Mouse (Mus musculus): ENCODE results near the gene Msx3.

Gene Msx3

DNA sequence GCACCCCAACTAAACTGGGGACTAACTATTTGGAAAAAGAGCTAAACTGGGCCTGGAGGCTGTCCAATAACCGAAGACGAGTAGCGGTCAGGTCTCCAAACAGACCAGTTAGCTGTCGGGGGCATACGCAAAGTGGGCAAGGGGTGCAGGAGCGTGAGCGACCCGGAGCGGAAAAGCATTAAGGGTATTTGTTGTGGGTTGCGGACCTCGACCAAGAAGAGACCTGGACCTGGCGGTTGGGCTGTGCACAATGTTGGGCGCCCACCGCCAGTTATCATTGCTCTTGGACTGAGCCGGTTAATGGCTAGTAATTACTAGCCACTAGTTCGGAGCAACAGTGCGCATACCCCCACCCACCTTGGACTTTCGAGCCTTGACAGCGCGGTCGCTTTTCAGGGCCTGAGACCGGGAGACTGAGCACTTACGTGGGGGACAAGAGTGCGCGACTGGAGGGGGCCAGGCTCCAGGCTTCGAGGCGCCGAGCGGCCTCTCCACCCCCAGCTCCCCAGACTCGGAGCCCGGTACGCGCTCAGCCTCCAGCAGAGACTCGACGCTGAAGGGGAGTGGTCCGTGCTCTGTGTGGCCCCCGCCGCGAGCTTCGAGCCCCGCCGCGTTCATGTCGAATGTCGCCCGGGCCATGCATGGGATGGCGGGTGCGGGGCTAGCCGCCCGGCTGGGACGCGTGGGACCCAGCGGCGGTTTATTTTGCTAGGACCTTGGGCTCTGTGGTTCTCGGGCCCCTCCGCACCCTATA is at the start of gene Msx3:
Msx3 (minus strand) TSS at position 729 of the 754 bp plus-strand sequence.
- in situ Hi-C loops (cut with MboI; ENCODE audit: low sequenced_read_pairs) = no loop called here

GRCm38 (mm10) chr7:140098466-140098865 is 49.6 kb upstream of the Msx3 start:
- in situ Hi-C loops (cut with MboI; ENCODE audit: low sequenced_read_pairs) = no loop called here

DNA sequence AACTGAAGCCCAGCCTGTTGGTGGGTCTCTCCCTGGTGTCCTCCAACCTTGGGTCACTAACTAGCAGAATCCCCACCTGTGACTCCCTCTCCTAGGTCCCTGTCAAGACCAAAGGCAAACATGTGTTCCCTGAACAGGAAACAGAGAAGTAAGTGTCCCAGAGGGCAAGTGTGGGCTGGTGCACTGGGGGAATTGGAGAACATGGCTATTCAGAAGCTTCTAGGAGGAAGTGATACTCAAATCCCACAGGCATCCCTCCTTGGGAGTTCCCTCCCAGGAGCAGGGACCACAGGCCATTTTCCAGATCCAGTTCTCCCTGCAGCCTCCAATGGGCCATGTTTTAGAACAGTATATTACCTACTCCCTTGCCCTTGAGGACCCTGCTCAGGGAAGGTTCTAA is 47.2 kb upstream of the Msx3 start:
- in situ Hi-C loops (cut with MboI; ENCODE audit: low sequenced_read_pairs) = no loop called here

DNA sequence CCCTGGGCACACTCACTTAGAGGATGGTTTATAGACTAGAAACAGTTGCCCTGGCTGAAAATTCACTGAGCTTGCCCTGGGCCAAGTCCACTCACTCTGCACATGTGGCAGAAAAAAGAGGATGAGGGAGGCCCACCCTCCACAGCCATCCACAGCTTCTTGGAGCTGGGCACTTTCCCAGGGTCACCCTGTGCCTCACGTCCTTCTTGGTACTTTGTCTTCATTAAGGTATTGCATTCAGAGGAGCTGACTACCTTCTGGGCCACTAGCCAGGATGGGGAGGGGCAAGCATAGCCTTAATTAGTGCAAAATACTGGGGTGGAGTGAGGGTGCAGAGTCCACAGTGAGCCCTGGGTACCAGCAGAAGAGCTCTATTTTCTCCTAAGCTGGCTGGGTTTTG is 46.7 kb upstream of the Msx3 start:
- in situ Hi-C loops (cut with MboI; ENCODE audit: low sequenced_read_pairs) = no loop called here

DNA sequence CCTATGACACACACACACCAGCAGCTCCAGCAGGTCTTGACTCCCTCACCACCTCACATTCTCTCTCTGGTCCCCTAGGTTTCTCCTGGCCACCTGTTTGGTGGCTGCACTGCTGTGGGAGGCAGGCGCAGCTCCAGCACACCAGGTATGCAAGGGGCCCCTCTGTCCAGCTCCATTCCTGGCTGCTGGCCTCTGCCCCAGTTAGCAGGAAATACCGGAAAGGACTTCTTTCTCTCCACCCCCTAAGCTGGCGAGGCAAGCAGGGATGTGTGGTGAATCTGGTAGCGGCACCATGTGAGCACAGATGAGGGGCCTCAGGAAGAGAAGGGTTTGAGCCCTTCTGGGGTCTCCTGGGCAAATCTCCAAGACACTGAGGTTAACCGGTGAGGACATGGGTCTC is 46.1 kb upstream of the Msx3 start:
- in situ Hi-C loops (cut with MboI; ENCODE audit: low sequenced_read_pairs) = no loop called here

DNA sequence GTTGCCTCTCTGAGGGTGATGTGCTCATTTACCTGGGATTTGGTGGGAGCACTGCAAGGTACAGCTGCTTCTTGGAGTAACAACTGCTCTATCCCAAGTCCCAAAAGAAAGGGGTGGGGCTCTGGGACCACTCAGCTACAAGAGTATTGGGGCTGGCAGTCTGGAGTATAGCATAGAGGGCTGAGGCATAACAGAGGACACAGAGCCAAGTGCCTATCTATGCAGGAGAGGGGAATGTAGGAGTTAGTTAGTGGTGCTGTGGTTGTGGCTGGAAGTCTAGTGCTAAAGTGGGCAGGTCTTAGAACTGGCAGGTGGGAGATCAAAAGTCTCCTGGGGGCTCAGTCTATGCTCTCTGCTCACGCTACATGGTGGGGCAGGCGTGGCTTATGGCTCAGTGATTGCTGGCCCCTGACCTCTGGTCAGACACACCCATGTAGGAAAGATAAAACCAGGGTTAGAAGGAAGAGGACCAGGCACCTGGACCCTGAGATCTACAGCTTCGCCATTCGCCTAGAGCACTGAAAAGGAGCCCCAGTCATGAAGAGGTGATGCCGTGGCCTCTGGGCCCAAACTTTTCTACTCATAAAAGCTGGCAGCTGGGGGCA is 44.1 kb upstream of the Msx3 start, which contains the start of gene Prap1:
Prap1 (plus strand) TSS at position 472 of the 605 bp plus-strand sequence.
- in situ Hi-C loops (cut with MboI; ENCODE audit: low sequenced_read_pairs) = no loop called here

- in situ Hi-C loops (cut with MboI; ENCODE audit: low sequenced_read_pairs) = no loop called here
Measured at GRCm38 (mm10) chr7:140090601-140091000, 41.7 kb upstream of the Msx3 start.

DNA sequence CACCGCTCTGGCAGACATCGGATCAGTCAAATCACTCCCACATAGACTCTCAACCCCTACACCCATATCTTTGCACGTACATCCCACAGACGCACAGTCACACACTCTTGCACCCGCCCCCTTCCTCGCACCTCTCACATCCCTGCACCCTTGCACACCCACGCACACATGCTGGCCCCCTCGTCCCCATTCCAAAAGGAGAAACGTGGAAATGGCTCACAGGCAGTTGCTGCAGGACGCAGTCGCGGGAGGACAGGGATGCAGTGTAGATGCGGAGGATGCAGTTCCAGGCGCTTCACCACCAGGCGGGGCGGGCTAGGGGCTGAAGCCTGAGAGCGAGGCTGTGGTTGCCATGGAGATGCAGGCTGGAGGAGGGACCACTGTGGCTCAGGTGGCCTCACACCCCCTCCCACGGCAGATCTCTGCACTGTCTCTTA is 33.4 kb upstream of the Msx3 start, which contains the start of gene Caly:
Caly (minus strand) TSS at position 307 of the 437 bp plus-strand sequence.
- in situ Hi-C loops (cut with MboI; ENCODE audit: low sequenced_read_pairs) = loop anchor here (5.0 kb wide), 1 partner anchor 60 kb away; no protein-coding TSS in a partner anchor

DNA sequence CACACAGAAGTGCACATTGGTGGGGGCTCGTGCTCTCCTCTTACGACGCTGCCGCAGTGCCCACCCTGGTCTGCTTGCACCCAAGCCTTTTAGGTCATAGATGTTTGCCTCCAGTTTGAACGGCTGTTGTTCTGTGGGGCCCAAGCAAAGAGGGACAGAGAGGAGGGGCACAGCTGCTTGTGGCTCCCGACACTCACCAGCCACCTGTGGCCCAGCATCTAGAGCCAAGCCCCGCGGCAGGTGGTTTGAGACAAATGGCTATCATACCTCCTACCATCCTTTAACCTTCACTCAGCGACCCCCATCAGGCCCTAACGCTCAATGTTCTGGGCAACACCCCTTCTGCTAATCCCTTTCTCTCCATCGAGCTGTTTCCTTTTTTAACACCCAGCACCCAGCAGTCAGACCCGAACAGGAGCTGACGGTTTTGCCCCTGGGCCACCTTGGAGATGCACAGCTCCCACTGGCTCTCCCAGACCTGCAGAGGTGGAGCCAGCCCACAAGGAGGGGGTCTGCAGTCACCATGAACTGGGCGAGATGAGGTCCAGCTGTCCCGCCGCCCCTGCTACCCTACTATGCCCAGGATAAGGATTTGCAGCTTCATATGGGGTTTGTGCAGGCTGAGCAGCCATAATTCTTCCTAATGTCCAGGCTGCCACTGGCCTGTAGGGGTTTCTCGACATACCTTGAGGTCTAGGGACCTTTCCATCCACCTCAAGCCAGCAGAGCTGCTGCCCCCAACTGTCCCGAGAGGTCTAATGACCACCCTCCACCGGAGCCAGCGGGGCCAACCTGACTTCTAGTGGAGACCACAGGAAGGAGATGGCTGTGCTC is 32.7 kb upstream of the Msx3 start:
- in situ Hi-C loops (cut with MboI; ENCODE audit: low sequenced_read_pairs) = loop anchor here (5.0 kb wide), 1 partner anchor 61 kb away; no protein-coding TSS in a partner anchor

DNA sequence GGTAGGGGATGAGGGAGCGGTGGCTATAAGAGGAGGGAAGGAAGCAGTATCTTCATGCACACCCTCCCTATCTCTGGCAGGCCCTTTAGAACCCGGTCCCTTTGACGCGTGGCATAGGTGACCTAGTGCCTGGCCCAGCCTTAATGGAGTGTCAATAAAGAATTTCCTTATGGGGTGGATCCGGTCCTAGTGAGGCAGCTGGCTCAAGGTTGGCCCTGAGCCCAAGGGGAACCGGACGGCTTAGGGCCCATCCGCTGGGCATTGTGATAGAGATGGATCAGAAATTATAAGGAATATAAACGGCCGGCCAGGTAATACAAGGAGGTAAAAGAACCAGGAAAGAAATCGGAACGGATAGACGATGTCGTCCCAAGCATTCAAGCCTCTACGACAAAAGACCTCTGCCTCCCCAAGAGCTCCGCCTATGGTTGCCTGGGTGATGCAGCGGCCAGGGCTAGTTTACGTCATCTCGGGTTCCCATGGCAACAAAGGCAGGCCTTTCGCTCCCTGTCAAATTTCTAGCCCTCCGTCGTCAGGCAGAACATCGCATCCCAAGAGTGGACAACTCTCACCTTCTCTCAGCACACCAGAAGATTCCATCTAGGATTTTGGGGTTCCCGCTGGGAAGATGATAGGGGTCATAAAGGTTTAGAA is 31.7 kb upstream of the Msx3 start:
- in situ Hi-C loops (cut with MboI; ENCODE audit: low sequenced_read_pairs) = loop anchor here (5.0 kb wide), 1 partner anchor 62 kb away; no protein-coding TSS in a partner anchor

GRCm38 (mm10) chr7:140078711-140079110 is 29.8 kb upstream of the Msx3 start:
- in situ Hi-C loops (cut with MboI; ENCODE audit: low sequenced_read_pairs) = no loop called here

GRCm38 (mm10) chr7:140077698-140078097 is 28.8 kb upstream of the Msx3 start:
- in situ Hi-C loops (cut with MboI; ENCODE audit: low sequenced_read_pairs) = no loop called here

- in situ Hi-C loops (cut with MboI; ENCODE audit: low sequenced_read_pairs) = no loop called here
Measured at GRCm38 (mm10) chr7:140070042-140070711, 21.3 kb upstream of the Msx3 start.

GRCm38 (mm10) chr7:140067397-140067796 is 18.5 kb upstream of the Msx3 start:
- in situ Hi-C loops (cut with MboI; ENCODE audit: low sequenced_read_pairs) = loop anchor here (10.0 kb wide), 1 partner anchor 163 kb away; no protein-coding TSS in a partner anchor

GRCm38 (mm10) chr7:140063092-140063491 is 14.2 kb upstream of the Msx3 start:
- in situ Hi-C loops (cut with MboI; ENCODE audit: low sequenced_read_pairs) = loop anchor here (10.0 kb wide), 1 partner anchor 158 kb away; no protein-coding TSS in a partner anchor

GRCm38 (mm10) chr7:140062307-140062706 is 13.4 kb upstream of the Msx3 start:
- in situ Hi-C loops (cut with MboI; ENCODE audit: low sequenced_read_pairs) = loop anchor here (10.0 kb wide), 1 partner anchor 158 kb away; no protein-coding TSS in a partner anchor

DNA sequence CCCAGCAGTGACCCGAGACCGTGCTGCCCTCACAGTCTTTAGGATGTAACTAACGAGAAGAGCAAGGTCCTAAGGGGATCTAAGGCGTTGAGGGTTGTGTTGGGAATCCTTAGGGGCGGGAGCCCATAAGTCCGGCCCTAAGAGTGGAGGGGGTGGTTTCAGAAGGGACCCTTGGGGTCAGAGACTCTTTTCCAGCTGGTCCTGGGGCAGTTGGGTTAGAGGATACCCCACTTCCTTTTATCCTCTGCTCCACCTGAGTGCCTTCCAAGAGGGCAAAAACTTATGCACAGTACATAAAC is 12.9 kb upstream of the Msx3 start:
- in situ Hi-C loops (cut with MboI; ENCODE audit: low sequenced_read_pairs) = loop anchor here (10.0 kb wide), 1 partner anchor 157 kb away; no protein-coding TSS in a partner anchor

DNA sequence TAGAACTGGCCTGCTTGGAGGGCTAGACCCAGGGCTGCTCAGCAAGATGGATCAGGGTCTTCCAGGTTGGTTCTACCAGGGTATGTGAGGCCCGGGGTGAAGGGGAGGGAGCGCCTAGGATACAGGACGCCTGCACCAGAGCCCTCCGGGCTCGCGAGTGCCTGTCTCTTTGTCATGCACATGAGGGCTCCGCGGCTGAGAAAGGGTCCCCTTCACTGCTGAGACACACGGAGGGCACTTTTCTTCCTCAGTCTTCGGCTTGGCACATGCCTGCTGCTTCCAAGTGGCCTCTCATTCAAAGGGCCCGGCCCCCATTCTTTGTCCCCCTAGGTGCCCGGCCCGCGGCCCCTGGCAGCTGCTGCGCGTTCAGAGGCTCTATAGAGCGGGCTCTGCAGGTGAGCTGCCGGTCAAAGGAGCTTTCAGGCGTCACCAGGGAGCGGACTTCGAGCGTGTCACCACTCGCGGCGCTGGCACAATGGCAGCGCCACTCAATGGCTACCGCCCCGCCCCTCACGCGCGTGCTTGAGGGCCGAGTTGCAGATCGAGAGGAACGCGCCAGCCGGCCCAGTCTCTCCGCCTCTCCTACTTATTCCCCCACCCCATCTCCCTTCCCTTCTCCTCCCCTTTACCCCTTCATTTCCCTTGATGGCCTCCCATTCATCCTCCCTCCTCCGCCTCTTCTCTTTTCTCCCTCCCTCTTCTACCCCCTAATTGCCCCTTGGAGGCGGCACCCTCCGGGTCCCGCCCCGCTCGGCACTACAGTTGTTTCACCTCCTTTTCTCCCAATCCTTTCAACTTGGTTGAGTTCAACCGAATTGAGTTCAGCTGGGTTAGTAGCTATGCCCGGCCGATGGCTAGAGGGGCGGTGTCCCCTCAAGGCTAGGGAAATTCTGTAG is 12.3 kb upstream of the Msx3 start:
- in situ Hi-C loops (cut with MboI; ENCODE audit: low sequenced_read_pairs) = loop anchor here (10.0 kb wide), 1 partner anchor 156 kb away; no protein-coding TSS in a partner anchor

DNA sequence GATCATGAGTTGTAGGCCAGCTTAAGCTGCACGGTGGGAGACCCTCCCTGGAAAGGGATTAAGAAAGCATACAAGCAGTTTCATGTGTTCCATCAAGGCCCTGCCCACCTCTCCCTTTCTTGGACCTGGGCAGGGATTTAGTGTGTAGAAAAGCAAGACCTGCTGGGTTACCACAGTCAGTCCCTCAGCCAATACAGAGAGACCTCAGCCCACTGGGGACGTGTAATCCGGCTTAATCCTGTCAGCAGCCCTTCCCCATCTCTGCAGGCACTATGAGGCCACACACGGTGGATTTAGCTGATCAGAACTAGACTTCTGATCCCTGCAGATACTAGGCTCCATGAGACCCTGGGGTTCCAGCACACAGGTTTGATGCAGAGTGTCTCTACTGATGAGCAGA is 10.7 kb upstream of the Msx3 start:
- in situ Hi-C loops (cut with MboI; ENCODE audit: low sequenced_read_pairs) = no loop called here
